Mouse (Mus musculus): ENCODE data around the gene Cops7b. TPM values are rescaled to one million over a fixed set of nuclear protein-coding genes. Genes with fewer than 3 reads are reported as not detected.
A peak's percentile ranks its signal among the peaks of the same experiment; 100 is the strongest.

Cops7b gene
- total and polyA plus RNA-seq, 3 experiments, result 36.0 to 64.8 TPM; not detected in 1

DNA sequence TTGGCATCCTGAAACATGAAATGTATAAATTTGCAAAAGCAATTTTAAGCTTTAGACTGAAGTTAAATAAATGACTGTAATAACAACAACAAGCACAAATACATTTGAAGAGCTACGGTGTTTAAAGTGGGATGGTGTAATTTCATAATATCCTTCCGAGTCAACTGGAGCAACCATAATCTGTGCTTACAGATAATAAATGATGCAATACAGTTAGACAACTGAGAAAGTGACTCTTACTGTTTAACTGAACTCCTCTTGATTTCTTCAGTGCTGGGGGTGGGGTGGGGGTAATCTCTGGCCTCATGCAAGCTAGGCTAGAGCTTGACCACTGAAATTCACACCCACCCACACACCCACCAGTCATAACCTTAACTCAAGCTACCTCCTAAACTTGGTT is 11.3 kb upstream of the Cops7b start (continued):
- TF ChIP-seq CHD1 (IDR thresholded peaks at IDR 0.05; ENCODE audit: low read depth, low read length), result no peak

DNA sequence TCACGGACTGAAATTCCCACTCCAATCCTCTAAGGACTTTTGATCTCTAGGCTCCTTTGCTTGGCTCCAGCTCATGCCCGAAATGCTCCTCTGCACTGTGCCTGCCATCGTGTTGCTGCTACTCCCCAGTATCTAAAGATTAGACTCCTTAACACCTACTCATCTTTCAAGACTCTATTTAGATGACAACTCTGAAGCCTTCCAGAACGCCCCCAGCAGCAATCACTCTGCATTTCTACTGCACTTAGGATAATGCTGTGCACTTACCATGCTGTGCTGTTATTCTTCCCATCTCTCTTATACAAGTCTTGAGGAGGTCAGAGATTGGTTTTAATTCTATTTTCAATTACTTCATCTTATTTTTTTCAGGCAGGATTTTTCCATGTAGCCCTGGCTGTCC is 10.8 kb upstream of the Cops7b start:
- H3K36me3 ChIP-seq (ENCODE audit: control insufficient read depth in 1 of 2, insufficient read depth in 2 of 2, low read length in 2 of 2), result peaks cover 4 to 43% of the 10 kb centered on the region in 2 experiments
- H3K9me3 ChIP-seq (replicated peaks; ENCODE audit: insufficient read depth, low read length), result no peaks in the 10 kb centered on the region
- peak; percentile 48 for DNase-seq (ENCODE audit: low read depth, low spot score)
- peak overlapping the region in 1 of 2 experiments; percentile 2; a peak in 1 of 4 replicates for H3K4me3 ChIP-seq (ENCODE audit: control insufficient read depth in 1 of 2, insufficient read depth in 1 of 2, low read depth in 2 of 2, low read length in 2 of 2)
- peak overlapping the region; percentile 92 for H3K27ac ChIP-seq (ENCODE audit: control insufficient read depth, low read depth, low read length)
- TF ChIP-seq NELFE (IDR thresholded peaks at IDR 0.05; ENCODE audit: low read depth, low read length) (peak; percentile 19; the same call in 1 of the 2 replicates), CHD2 (IDR thresholded peaks at IDR 0.05; ENCODE audit: low read length) (no peak)
- no peaks in the 10 kb centered on the region; the same call in none of the 2 replicates for H3K79me2 ChIP-seq (ENCODE audit: control insufficient read depth, insufficient read depth, low read length, poor library complexity)
- H3K4me1 ChIP-seq (ENCODE audit: control insufficient read depth in 1 of 2, insufficient read depth in 2 of 2, low read length in 2 of 2), result peaks cover 21 to 50% of the 10 kb centered on the region in 2 experiments
- peak overlapping the region; percentile 55 for H3K9ac ChIP-seq (ENCODE audit: control insufficient read depth, low read depth, low read length, poor library complexity, severe bottlenecking)
- H3K27me3 ChIP-seq (ENCODE audit: control insufficient read depth in 1 of 2, insufficient read depth in 2 of 2, low read length in 2 of 2), result no peaks in the 10 kb centered on the region

DNA sequence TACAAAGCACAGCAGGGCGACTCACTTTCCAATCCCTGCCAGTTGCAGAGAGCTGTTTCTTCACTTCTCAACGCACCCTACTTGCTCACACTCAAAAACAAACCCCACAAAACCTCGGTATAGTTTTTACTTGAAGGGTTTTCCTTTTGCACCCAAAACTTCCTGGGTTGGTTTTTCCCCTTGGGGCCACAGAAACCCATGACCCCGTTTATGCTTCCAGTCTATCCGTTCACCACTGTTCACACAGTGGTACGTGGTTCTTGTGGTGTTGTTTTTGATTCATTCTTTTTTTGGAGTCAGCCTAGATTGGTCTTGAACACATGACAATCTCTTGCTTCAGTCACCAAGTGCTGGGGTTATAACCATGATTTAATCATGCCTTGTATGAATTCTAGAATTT is 2.3 kb upstream of the Cops7b start:
- H3K27ac ChIP-seq (ENCODE audit: control insufficient read depth, low read depth, low read length), result no peak overlapping the region
- no peaks in the 10 kb centered on the region for H3K9me3 ChIP-seq (replicated peaks; ENCODE audit: insufficient read depth, low read length)
- peaks cover 13% of the 10 kb centered on the region for H3K79me2 ChIP-seq (ENCODE audit: control insufficient read depth, insufficient read depth, low read length, poor library complexity)
- H3K36me3 ChIP-seq (ENCODE audit: control insufficient read depth in 1 of 2, insufficient read depth in 2 of 2, low read length in 2 of 2), result peaks cover 0 to 18% of the 10 kb centered on the region in 2 experiments; a peak in 2 of 4 replicates
- H3K27me3 ChIP-seq (ENCODE audit: control insufficient read depth in 1 of 2, insufficient read depth in 2 of 2, low read length in 2 of 2), result no peaks in the 10 kb centered on the region
- H3K4me1 ChIP-seq (ENCODE audit: control insufficient read depth in 1 of 2, insufficient read depth in 2 of 2, low read length in 2 of 2), result peaks cover 11 to 14% of the 10 kb centered on the region in 2 experiments
- H3K9ac ChIP-seq (ENCODE audit: control insufficient read depth, low read depth, low read length, poor library complexity, severe bottlenecking), result no peak overlapping the region
- TF ChIP-seq MAFK (IDR thresholded peaks at IDR 0.05; ENCODE audit: borderline replicate concordance, low read depth, low read length) (no peak), CTCF (IDR thresholded peaks at IDR 0.05 in 2 of 3, conservative IDR thresholded peaks at IDR 0.05 in 1 of 3; ENCODE audit: control insufficient read depth in 1 of 3, insufficient read depth in 1 of 3, low read depth in 2 of 3, low read length in 3 of 3, poor library complexity in 1 of 3, severe bottlenecking in 1 of 3) (no peak), SIN3A (IDR thresholded peaks at IDR 0.05; ENCODE audit: low read length) (no peak), USF1 (IDR thresholded peaks at IDR 0.05; ENCODE audit: low read depth, low read length) (no peak), E2F4 (IDR thresholded peaks at IDR 0.05; ENCODE audit: borderline replicate concordance, low read depth, low read length) (no peak), USF2 (IDR thresholded peaks at IDR 0.05; ENCODE audit: borderline replicate concordance in 1 of 2, insufficient read depth in 1 of 2, low read depth in 1 of 2, low read length in 2 of 2) (no peak), ZMIZ1 (IDR thresholded peaks at IDR 0.05; ENCODE audit: low read depth, low read length) (no peak), GATA1 (IDR thresholded peaks at IDR 0.05; ENCODE audit: low read depth, low read length) (no peak), MAX (IDR thresholded peaks at IDR 0.05; ENCODE audit: low read length) (no peak), NELFE (IDR thresholded peaks at IDR 0.05; ENCODE audit: low read depth, low read length) (no peak), GABPA (IDR thresholded peaks at IDR 0.05; ENCODE audit: low read depth, low read length) (no peak)
- no peak for DNase-seq (ENCODE audit: low read depth, low spot score)
- H3K4me3 ChIP-seq (ENCODE audit: control insufficient read depth in 1 of 2, insufficient read depth in 1 of 2, low read depth in 2 of 2, low read length in 2 of 2), result no peak overlapping the region
